Mouse (Mus musculus): Measurements from ENCODE around the gene Slc12a8.

The Slc12a8 gene

GRCm38 (mm10) chr16:33676347-33677312 lies 159.5 kb downstream of the Slc12a8 start:
- DNase-seq, result peak; percentile 58 to 78

GRCm38 (mm10) chr16:33677313-33677690 lies 160.2 kb downstream of the Slc12a8 start:
- DNase-seq, result no peak

- DNase-seq, result peak in 1 of 2 experiments; percentile 65
Observed at GRCm38 (mm10) chr16:33677901-33678300, 160.8 kb downstream of the Slc12a8 start.

GRCm38 (mm10) chr16:33680271-33680670 lies 163.1 kb downstream of the Slc12a8 start:
- no peak for DNase-seq

- DNase-seq, result peak; percentile 55 to 77
Observed at GRCm38 (mm10) chr16:33680816-33681215, 163.7 kb downstream of the Slc12a8 start.

- no peak for DNase-seq
Observed at GRCm38 (mm10) chr16:33681661-33682060, 164.5 kb downstream of the Slc12a8 start.

GRCm38 (mm10) chr16:33682651-33683050 lies 165.5 kb downstream of the Slc12a8 start:
- DNase-seq, result no peak

GRCm38 (mm10) chr16:33683206-33684161 lies 166.4 kb downstream of the Slc12a8 start:
- no peak for DNase-seq

GRCm38 (mm10) chr16:33684162-33684702 lies 167.1 kb downstream of the Slc12a8 start, which contains the start of gene Heg1:
TSS of gene Heg1 (plus strand) at chr16:33684370.
- DNase-seq, result peak; percentile 82 to 91

- DNase-seq, result no peak
Observed at GRCm38 (mm10) chr16:33684703-33685701, 167.9 kb downstream of the Slc12a8 start.

- DNase-seq, result no peak
Observed at GRCm38 (mm10) chr16:33686056-33686455, 168.9 kb downstream of the Slc12a8 start.

GRCm38 (mm10) chr16:33687724-33688123 lies 170.6 kb downstream of the Slc12a8 start:
- no peak for DNase-seq

GRCm38 (mm10) chr16:33690975-33691747 lies 174.0 kb downstream of the Slc12a8 start:
- DNase-seq, result no peak

- no peak for DNase-seq
Observed at GRCm38 (mm10) chr16:33693553-33693952, 176.4 kb downstream of the Slc12a8 start.

- DNase-seq, result peak; percentile 36 to 80
Observed at GRCm38 (mm10) chr16:33696811-33697575, 179.9 kb downstream of the Slc12a8 start.

- peak; percentile 29 to 59 for DNase-seq
Observed at GRCm38 (mm10) chr16:33697576-33698276, 180.6 kb downstream of the Slc12a8 start.

- DNase-seq, result no peak
Observed at GRCm38 (mm10) chr16:33698277-33698790, 181.2 kb downstream of the Slc12a8 start.

- no peak for DNase-seq
Observed at GRCm38 (mm10) chr16:33700584-33700983, 183.5 kb downstream of the Slc12a8 start.

- no peak for DNase-seq
Observed at GRCm38 (mm10) chr16:33701872-33702271, 184.7 kb downstream of the Slc12a8 start.

Data from kidney, postnatal 25 days (tissue).